Mouse (Mus musculus): ENCODE measurements around the gene C1qb. TPM values are rescaled to one million over a fixed set of nuclear protein-coding genes. Genes with fewer than 3 reads are reported as not detected.

Gene C1qb
- polyA plus RNA-seq, 1 experiment from 2014 or later: 46.7 TPM

GRCm38 (mm10) chr4:136862411-136862810 lies 23.6 kb downstream of the C1qb start:
- Histone ChIP-seq H3K9ac (ENCODE audit: low read length) (no peak overlapping the region), H3K27me3 (ENCODE audit: control insufficient read depth, insufficient read depth, low read length) (peaks cover 69% of the 10 kb centered on the region), H3K9me3 (ENCODE audit: control insufficient read depth, low read length) (no peaks in the 10 kb centered on the region), H3K4me1 (ENCODE audit: control insufficient read depth in 2 of 2, insufficient read depth in 2 of 2, low read length in 2 of 2) (no peaks in the 10 kb centered on the region), H3K4me3 (ENCODE audit: control insufficient read depth in 1 of 2, insufficient read depth in 1 of 2, low read depth in 1 of 2, low read length in 2 of 2) (no peak overlapping the region), H3K4me2 (ENCODE audit: low read length) (no peak overlapping the region), H3K36me3 (ENCODE audit: control insufficient read depth, insufficient read depth, low read length) (no peaks in the 10 kb centered on the region), H3K27ac (replicated peaks in 1 of 2; ENCODE audit: control insufficient read depth in 1 of 2, insufficient read depth in 1 of 2, low read depth in 2 of 2, low read length in 2 of 2) (no peak overlapping the region)
- no peak for ATAC-seq (ENCODE audit: insufficient number of reproducible peaks, insufficient read depth, low FRiP score, low read depth)
- 43% methylated on average over 2 of the region's 2 CpGs for WGBS

DNA sequence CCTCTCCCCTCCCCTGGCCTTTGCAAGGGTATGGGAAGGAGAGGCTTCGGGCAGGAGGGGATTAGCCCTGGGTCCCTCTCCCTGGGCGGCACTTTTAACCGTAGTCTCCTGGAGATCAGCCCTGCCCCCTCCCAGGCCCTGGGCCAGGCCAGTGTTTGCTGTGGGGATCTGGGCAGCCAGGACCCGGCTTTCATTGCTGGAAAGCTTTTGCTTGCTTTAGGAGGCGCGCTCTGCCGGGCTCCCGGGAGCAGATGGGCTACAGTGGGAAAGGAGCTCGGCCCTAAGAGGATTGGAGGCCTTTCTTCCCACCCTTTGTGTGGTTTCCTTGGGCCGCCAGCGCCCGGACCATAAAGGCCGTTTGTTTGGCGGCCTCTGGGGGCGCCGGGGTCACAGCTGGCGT lies 24.2 kb downstream of the C1qb start:
- H3K4me2 ChIP-seq (ENCODE audit: low read length): no peak overlapping the region
- no peak overlapping the region for H3K4me3 ChIP-seq (ENCODE audit: control insufficient read depth in 1 of 2, insufficient read depth in 1 of 2, low read depth in 1 of 2, low read length in 2 of 2)
- H3K36me3 ChIP-seq (ENCODE audit: control insufficient read depth, insufficient read depth, low read length): no peaks in the 10 kb centered on the region
- H3K27ac ChIP-seq (replicated peaks in 1 of 2; ENCODE audit: control insufficient read depth in 1 of 2, insufficient read depth in 1 of 2, low read depth in 2 of 2, low read length in 2 of 2): no peak overlapping the region
- H3K9ac ChIP-seq (ENCODE audit: low read length): no peak overlapping the region
- H3K9me3 ChIP-seq (ENCODE audit: control insufficient read depth, low read length): no peaks in the 10 kb centered on the region
- WGBS: 7% methylated on average over 17 of the region's 17 CpGs
- peaks cover 65% of the 10 kb centered on the region for H3K27me3 ChIP-seq (ENCODE audit: control insufficient read depth, insufficient read depth, low read length)
- H3K4me1 ChIP-seq (ENCODE audit: control insufficient read depth in 2 of 2, insufficient read depth in 2 of 2, low read length in 2 of 2): no peaks in the 10 kb centered on the region
- ATAC-seq (ENCODE audit: insufficient number of reproducible peaks, insufficient read depth, low FRiP score, low read depth): no peak

GRCm38 (mm10) chr4:136860022-136860421 lies 26.0 kb downstream of the C1qb start:
- WGBS: 78% methylated on average over 7 of the region's 7 CpGs
- Histone ChIP-seq H3K4me1 (ENCODE audit: control insufficient read depth in 2 of 2, insufficient read depth in 2 of 2, low read length in 2 of 2) (no peaks in the 10 kb centered on the region), H3K27me3 (ENCODE audit: control insufficient read depth, insufficient read depth, low read length) (peaks cover 59% of the 10 kb centered on the region), H3K4me2 (ENCODE audit: low read length) (no peak overlapping the region), H3K36me3 (ENCODE audit: control insufficient read depth, insufficient read depth, low read length) (no peaks in the 10 kb centered on the region), H3K9ac (ENCODE audit: low read length) (no peak overlapping the region), H3K4me3 (ENCODE audit: control insufficient read depth in 1 of 2, insufficient read depth in 1 of 2, low read depth in 1 of 2, low read length in 2 of 2) (no peak overlapping the region), H3K27ac (replicated peaks in 1 of 2; ENCODE audit: control insufficient read depth in 1 of 2, insufficient read depth in 1 of 2, low read depth in 2 of 2, low read length in 2 of 2) (no peak overlapping the region), H3K9me3 (ENCODE audit: control insufficient read depth, low read length) (no peaks in the 10 kb centered on the region)
- no peak for ATAC-seq (ENCODE audit: insufficient number of reproducible peaks, insufficient read depth, low FRiP score, low read depth)

- H3K4me1 ChIP-seq (ENCODE audit: control insufficient read depth in 2 of 2, insufficient read depth in 2 of 2, low read length in 2 of 2): no peaks in the 10 kb centered on the region
- no peak overlapping the region for H3K9ac ChIP-seq (ENCODE audit: low read length)
- peaks cover 15% of the 10 kb centered on the region; the same call in 1 of the 2 replicates for H3K27me3 ChIP-seq (ENCODE audit: control insufficient read depth, insufficient read depth, low read length)
- H3K27ac ChIP-seq (replicated peaks in 1 of 2; ENCODE audit: control insufficient read depth in 1 of 2, insufficient read depth in 1 of 2, low read depth in 2 of 2, low read length in 2 of 2): no peak overlapping the region
- no peak overlapping the region for H3K4me2 ChIP-seq (ENCODE audit: low read length)
- ATAC-seq (ENCODE audit: insufficient number of reproducible peaks, insufficient read depth, low FRiP score, low read depth): no peak
- no peak overlapping the region for H3K4me3 ChIP-seq (ENCODE audit: control insufficient read depth in 1 of 2, insufficient read depth in 1 of 2, low read depth in 1 of 2, low read length in 2 of 2)
- no peaks in the 10 kb centered on the region for H3K9me3 ChIP-seq (ENCODE audit: control insufficient read depth, low read length)
- no peaks in the 10 kb centered on the region for H3K36me3 ChIP-seq (ENCODE audit: control insufficient read depth, insufficient read depth, low read length)
- 29% methylated on average over 6 of the region's 6 CpGs for WGBS
These were observed 30.9 kb downstream of the C1qb start for GRCm38 (mm10) chr4:136855081-136855480.

DNA sequence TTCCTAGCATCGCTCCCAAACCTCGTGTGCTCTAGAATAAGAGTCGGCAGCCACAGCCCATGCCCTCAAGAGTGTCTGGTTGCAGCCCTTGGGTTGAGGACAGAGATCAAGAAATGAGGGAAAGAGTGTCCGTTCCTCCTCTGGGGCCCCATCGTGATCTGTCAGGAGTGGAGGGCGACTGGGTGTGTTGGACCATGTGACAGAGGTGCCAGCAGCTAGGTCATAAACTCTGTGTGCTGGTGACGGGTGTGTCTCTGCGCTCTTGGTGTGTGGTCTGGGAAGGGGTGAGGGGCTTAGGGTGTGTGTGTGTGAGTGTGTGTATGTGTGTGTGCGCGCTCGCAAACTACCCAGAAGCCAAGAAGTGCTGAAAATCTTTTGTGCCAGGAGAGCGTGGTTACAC lies 33.0 kb downstream of the C1qb start:
- H3K4me2 ChIP-seq (ENCODE audit: low read length): no peak overlapping the region
- no peak overlapping the region for H3K27ac ChIP-seq (replicated peaks in 1 of 2; ENCODE audit: control insufficient read depth in 1 of 2, insufficient read depth in 1 of 2, low read depth in 2 of 2, low read length in 2 of 2)
- no peak for ATAC-seq (ENCODE audit: insufficient number of reproducible peaks, insufficient read depth, low FRiP score, low read depth)
- H3K4me1 ChIP-seq (ENCODE audit: control insufficient read depth in 2 of 2, insufficient read depth in 2 of 2, low read length in 2 of 2): no peaks in the 10 kb centered on the region
- H3K27me3 ChIP-seq (ENCODE audit: control insufficient read depth, insufficient read depth, low read length): peaks cover 20% of the 10 kb centered on the region
- H3K4me3 ChIP-seq (ENCODE audit: control insufficient read depth in 1 of 2, insufficient read depth in 1 of 2, low read depth in 1 of 2, low read length in 2 of 2): no peak overlapping the region
- H3K9me3 ChIP-seq (ENCODE audit: control insufficient read depth, low read length): no peaks in the 10 kb centered on the region
- WGBS: 81% methylated on average over 12 of the region's 12 CpGs
- H3K36me3 ChIP-seq (ENCODE audit: control insufficient read depth, insufficient read depth, low read length): no peaks in the 10 kb centered on the region
- H3K9ac ChIP-seq (ENCODE audit: low read length): no peak overlapping the region

- H3K4me2 ChIP-seq (ENCODE audit: low read length): no peak overlapping the region
- H3K4me1 ChIP-seq (ENCODE audit: control insufficient read depth in 2 of 2, insufficient read depth in 2 of 2, low read length in 2 of 2): no peaks in the 10 kb centered on the region
- no peaks in the 10 kb centered on the region for H3K9me3 ChIP-seq (ENCODE audit: control insufficient read depth, low read length)
- 66% methylated on average over 5 of the region's 5 CpGs for WGBS
- no peak for ATAC-seq (ENCODE audit: insufficient number of reproducible peaks, insufficient read depth, low FRiP score, low read depth)
- peaks cover 24% of the 10 kb centered on the region for H3K27me3 ChIP-seq (ENCODE audit: control insufficient read depth, insufficient read depth, low read length)
- no peak overlapping the region for H3K9ac ChIP-seq (ENCODE audit: low read length)
- no peaks in the 10 kb centered on the region for H3K36me3 ChIP-seq (ENCODE audit: control insufficient read depth, insufficient read depth, low read length)
- no peak overlapping the region for H3K4me3 ChIP-seq (ENCODE audit: control insufficient read depth in 1 of 2, insufficient read depth in 1 of 2, low read depth in 1 of 2, low read length in 2 of 2)
- H3K27ac ChIP-seq (replicated peaks in 1 of 2; ENCODE audit: control insufficient read depth in 1 of 2, insufficient read depth in 1 of 2, low read depth in 2 of 2, low read length in 2 of 2): no peak overlapping the region
These were observed 33.9 kb downstream of the C1qb start for GRCm38 (mm10) chr4:136852119-136852518.

DNA sequence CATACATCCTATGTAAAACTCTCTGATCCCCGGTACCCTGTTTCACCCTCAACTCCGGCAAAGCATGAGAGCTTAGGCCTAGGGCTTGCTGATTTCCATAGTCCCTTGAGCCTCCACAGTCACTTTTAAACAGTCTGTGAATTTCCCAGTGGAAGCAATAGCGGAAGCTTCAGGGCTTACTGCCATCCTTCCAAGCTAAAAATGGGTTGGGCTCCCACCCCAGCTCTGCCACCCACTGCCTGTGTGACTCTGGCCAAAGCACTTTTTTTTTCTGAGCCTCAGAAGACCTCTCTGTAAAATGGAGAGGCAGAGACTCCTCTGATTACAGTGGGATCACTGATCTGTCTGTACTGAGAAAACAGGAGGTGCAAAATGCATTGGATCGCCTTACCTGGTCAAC lies 37.4 kb downstream of the C1qb start:
- Histone ChIP-seq H3K27ac (replicated peaks in 1 of 2; ENCODE audit: control insufficient read depth in 1 of 2, insufficient read depth in 1 of 2, low read depth in 2 of 2, low read length in 2 of 2) (no peak overlapping the region), H3K27me3 (ENCODE audit: control insufficient read depth, insufficient read depth, low read length) (peaks cover 23% of the 10 kb centered on the region), H3K9ac (ENCODE audit: low read length) (no peak overlapping the region), H3K4me3 (ENCODE audit: control insufficient read depth in 1 of 2, insufficient read depth in 1 of 2, low read depth in 1 of 2, low read length in 2 of 2) (no peak overlapping the region), H3K4me2 (ENCODE audit: low read length) (no peak overlapping the region), H3K4me1 (ENCODE audit: control insufficient read depth in 2 of 2, insufficient read depth in 2 of 2, low read length in 2 of 2) (no peaks in the 10 kb centered on the region), H3K9me3 (ENCODE audit: control insufficient read depth, low read length) (no peaks in the 10 kb centered on the region), H3K36me3 (ENCODE audit: control insufficient read depth, insufficient read depth, low read length) (no peaks in the 10 kb centered on the region)
- WGBS: 60% methylated on average over 4 of the region's 4 CpGs
- ATAC-seq (ENCODE audit: insufficient number of reproducible peaks, insufficient read depth, low FRiP score, low read depth): no peak

GRCm38 (mm10) chr4:136847166-136847565 lies 38.8 kb downstream of the C1qb start:
- Histone ChIP-seq H3K9me3 (ENCODE audit: control insufficient read depth, low read length) (no peaks in the 10 kb centered on the region), H3K27ac (replicated peaks in 1 of 2; ENCODE audit: control insufficient read depth in 1 of 2, insufficient read depth in 1 of 2, low read depth in 2 of 2, low read length in 2 of 2) (no peak overlapping the region), H3K4me2 (ENCODE audit: low read length) (no peak overlapping the region), H3K4me3 (ENCODE audit: control insufficient read depth in 1 of 2, insufficient read depth in 1 of 2, low read depth in 1 of 2, low read length in 2 of 2) (no peak overlapping the region), H3K9ac (ENCODE audit: low read length) (no peak overlapping the region), H3K4me1 (ENCODE audit: control insufficient read depth in 2 of 2, insufficient read depth in 2 of 2, low read length in 2 of 2) (no peaks in the 10 kb centered on the region), H3K36me3 (ENCODE audit: control insufficient read depth, insufficient read depth, low read length) (no peaks in the 10 kb centered on the region), H3K27me3 (ENCODE audit: control insufficient read depth, insufficient read depth, low read length) (peaks cover 23% of the 10 kb centered on the region)
- WGBS: 75% methylated on average over 6 of the region's 6 CpGs
- no peak for ATAC-seq (ENCODE audit: insufficient number of reproducible peaks, insufficient read depth, low FRiP score, low read depth)

All from heart, embryonic 14.5 days (tissue).